Mouse (Mus musculus) hindbrain, embryonic 16.5 days (tissue): ENCODE data around the gene Ppp6r3. TPM values are rescaled to one million over a fixed set of nuclear protein-coding genes. Genes with fewer than 3 reads are reported as not detected.
A peak's percentile ranks its signal among the peaks of the same experiment; 100 is the strongest.

Source experiments
- ATAC-seq: fragments of 200-750 bp; cut with Nextera tagmentation; 2 replicates; pipeline ENCODE4 v1.8.0; 2017; ENCODE audit warnings: moderate TSS enrichment, moderate library complexity
- H3K27ac ChIP-seq: fragments of 300-500 bp; sonication (generic); 2 replicates; pipeline ENCODE4 v1.5.1; 2014; ENCODE audit warnings: low read depth, mild to moderate bottlenecking, control low read depth, low read length, moderate library complexity
- H3K27me3 ChIP-seq: fragments of 300-500 bp; sonication (generic); replicated peaks from 2 replicates; pipeline ENCODE4 v1.6.1; 2014; ENCODE audit warnings: low read length; ENCODE audit not compliant: control insufficient read depth, insufficient read depth
- H3K36me3 ChIP-seq: fragments of 300-500 bp; sonication (generic); 2 replicates; pipeline ENCODE4 v1.6.1; 2014; ENCODE audit warnings: mild to moderate bottlenecking, low read length, moderate library complexity, mixed read lengths; ENCODE audit not compliant: control insufficient read depth, insufficient read depth
- H3K4me1 ChIP-seq: fragments of 300-500 bp; sonication (generic); 2 replicates; pipeline ENCODE4 v1.6.1; 2014; ENCODE audit warnings: low read depth, low read length; ENCODE audit not compliant: control insufficient read depth, insufficient read depth
- H3K4me2 ChIP-seq: fragments of 300-500 bp; sonication (generic); 2 replicates; pipeline ENCODE4 v1.6.1; 2014; ENCODE audit warnings: mild to moderate bottlenecking, low read length, control low read depth, moderate library complexity
- H3K4me3 ChIP-seq: fragments of 300-500 bp; sonication (generic); 2 replicates; pipeline ENCODE4 v1.5.1; 2014; ENCODE audit warnings: mild to moderate bottlenecking, low read length, control low read depth, moderate library complexity
- H3K9ac ChIP-seq: fragments of 300-500 bp; sonication (generic); 2 replicates; pipeline ENCODE4 v1.6.1; 2014; ENCODE audit warnings: low read depth, mild to moderate bottlenecking, control low read depth, low read length, moderate library complexity
- H3K9me3 ChIP-seq: fragments of 300-500 bp; sonication (generic); 2 replicates; pipeline ENCODE4 v1.6.1; 2014; ENCODE audit warnings: mild to moderate bottlenecking, low read length, moderate library complexity; ENCODE audit not compliant: control insufficient read depth
- WGBS: fragments of 180-500 bp; shearing (Covaris S2); extraction: QIAGEN DNeasy Blood & Tissue Kit; methylation state at CpG from one replicate; pipeline ENCODE4 v1.1.7; 2014; 5-methylcytosine and 5-hydroxymethylcytosine counted together
- polyA plus RNA-seq: library from polyadenylated mRNA; unstranded; fragments of >200 nt; fragmentation: Nextera tagmentation; extraction: Ambion mirVana; gene quantifications from 2 replicates; pipeline ENCODE4 v1.2.1, GENCODE M21; 2015

Ppp6r3 gene
- polyA plus RNA-seq, 1 experiment from 2014 or later: 49.7 TPM

GRCm38 (mm10) chr19:3422488-3422887 lies 153.1 kb downstream of the Ppp6r3 start:
- Histone ChIP-seq H3K4me1 (no peaks in the 10 kb centered on the region), H3K36me3 (no peaks in the 10 kb centered on the region), H3K4me2 (no peak overlapping the region), H3K9ac (no peak overlapping the region), H3K27ac (no peak overlapping the region), H3K27me3 (no peaks in the 10 kb centered on the region), H3K9me3 (no peaks in the 10 kb centered on the region), H3K4me3 (no peak overlapping the region)
- 24% methylated on average over 6 of the region's 6 CpGs for WGBS
- no peak for ATAC-seq

GRCm38 (mm10) chr19:3419251-3419650 lies 156.3 kb downstream of the Ppp6r3 start:
- Histone ChIP-seq H3K4me1 (peaks cover 4% of the 10 kb centered on the region; the same call in 1 of the 2 replicates), H3K4me3 (no peak overlapping the region), H3K9me3 (no peaks in the 10 kb centered on the region), H3K36me3 (no peaks in the 10 kb centered on the region), H3K4me2 (no peak overlapping the region), H3K27ac (no peak overlapping the region), H3K27me3 (peaks cover 3% of the 10 kb centered on the region; the same call in 1 of the 2 replicates), H3K9ac (no peak overlapping the region)
- ATAC-seq: no peak; the same call in 1 of the 2 replicates
- WGBS: 35% methylated on average over 5 of the region's 5 CpGs

- Histone ChIP-seq H3K36me3 (no peaks in the 10 kb centered on the region), H3K9me3 (no peaks in the 10 kb centered on the region), H3K4me2 (peak within 1 kb of the TSS; percentile 68), H3K27ac (no peak within 1 kb of the TSS), H3K4me1 (peaks cover 8% of the 10 kb centered on the region; the same call in 1 of the 2 replicates), H3K9ac (peak within 1 kb of the TSS; percentile 44), H3K27me3 (peaks cover 11% of the 10 kb centered on the region), H3K4me3 (peak within 1 kb of the TSS; percentile 38)
- ATAC-seq: peak; percentile 48; the same call in 1 of the 2 replicates
- 2% methylated on average over 34 of the region's 37 CpGs for WGBS
Observed at GRCm38 (mm10) chr19:3414268-3414733, 161.2 kb downstream of the Ppp6r3 start, which contains the start of gene Gal. TSS of gene Gal (minus strand) at chr19:3414544.

DNA sequence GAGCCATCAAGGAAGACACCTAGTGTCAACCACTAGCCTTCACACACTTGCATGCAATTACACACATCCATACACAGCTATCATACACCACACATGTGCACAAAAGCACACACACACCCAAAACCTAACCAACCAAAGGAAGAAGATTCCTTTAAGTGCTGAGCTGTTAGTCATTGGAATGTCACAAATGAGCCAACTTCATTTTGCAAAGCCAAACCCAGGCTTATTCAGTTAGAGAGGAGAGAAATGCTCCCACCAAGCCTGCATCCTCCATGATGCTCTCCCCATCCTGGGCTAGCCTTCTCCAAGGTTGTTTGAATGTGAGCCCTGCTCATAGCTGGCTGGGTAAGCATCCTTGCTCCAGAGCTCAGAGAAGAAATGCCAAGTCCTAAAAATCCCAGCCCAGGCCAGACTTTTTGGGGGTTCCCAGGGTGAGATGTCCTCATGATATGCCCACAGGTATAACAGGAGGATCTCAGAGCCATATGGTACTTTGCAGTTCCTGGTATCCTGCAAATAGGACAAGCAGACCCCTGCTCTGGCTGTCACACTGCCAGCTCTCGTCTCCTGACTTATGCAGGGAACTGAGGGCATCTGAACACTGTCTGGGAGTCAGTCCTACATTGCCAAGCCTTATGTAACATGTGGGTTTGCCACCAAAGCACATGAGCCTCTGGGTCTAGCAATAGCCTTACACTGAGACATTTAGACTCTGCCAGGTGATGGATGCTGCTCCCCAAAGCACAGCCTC lies 169.8 kb downstream of the Ppp6r3 start:
- no peaks in the 10 kb centered on the region for H3K9me3 ChIP-seq
- H3K9ac ChIP-seq: no peak overlapping the region
- no peak for ATAC-seq
- H3K27me3 ChIP-seq: no peaks in the 10 kb centered on the region
- no peak overlapping the region for H3K4me3 ChIP-seq
- H3K4me2 ChIP-seq: no peak overlapping the region
- WGBS: 55% methylated on average over 1 of the region's 1 CpGs
- H3K36me3 ChIP-seq: no peaks in the 10 kb centered on the region
- no peak overlapping the region for H3K27ac ChIP-seq
- peaks cover 3% of the 10 kb centered on the region; the same call in 1 of the 2 replicates for H3K4me1 ChIP-seq

Other genes with a start within 250 kb of the Ppp6r3 start
- 0.36 and 0.44 TPM in 2 replicates for gene Tesmin, start 186.9 kb downstream of the Ppp6r3 start, polyA plus RNA-seq
- gene Gal, start 161.2 kb downstream of the Ppp6r3 start, polyA plus RNA-seq: 24.3 and 25.3 TPM in 2 replicates
- 1.3 and 1.5 TPM in 2 replicates for gene Lrp5, start 110.8 kb upstream of the Ppp6r3 start, polyA plus RNA-seq
- 42.1 and 44.8 TPM in 2 replicates for gene 1810055G02Rik, start 132.5 kb upstream of the Ppp6r3 start, polyA plus RNA-seq
- 32.4 and 41.3 TPM in 2 replicates for gene Kmt5b, start 191.7 kb upstream of the Ppp6r3 start, polyA plus RNA-seq